Mouse (Mus musculus) midbrain, embryonic 15.5 days (tissue): ENCODE measurements at regions not wholly inside any gene's neighbourhood (a gene's known extent, or its start where the extent isn't known, plus 50 kb on each side); places are given as distances from the start of the nearest gene placed in this dataset.
A peak's percentile ranks its signal among the peaks of the same experiment; 100 is the strongest.

Experiments used
- ATAC-seq: fragments of 200-750 bp; cut with Nextera tagmentation; replicated peaks from 2 replicates; pipeline ENCODE4 v1.8.0; 2017; ENCODE audit warnings: moderate TSS enrichment
- H3K27ac ChIP-seq: fragments of 300-500 bp; sonication (generic); 2 replicates; pipeline ENCODE4 v1.5.1; 2015; ENCODE audit warnings: mild to moderate bottlenecking, inconsistent platforms
- H3K27me3 ChIP-seq: fragments of 300-500 bp; sonication (generic); replicated peaks from 2 replicates; pipeline ENCODE4 v1.6.1; 2015; ENCODE audit warnings: inconsistent platforms
- H3K36me3 ChIP-seq: fragments of 300-500 bp; sonication (generic); replicated peaks from 2 replicates; pipeline ENCODE4 v1.6.1; 2015; ENCODE audit warnings: inconsistent platforms
- H3K4me1 ChIP-seq: fragments of 300-500 bp; sonication (generic); 2 replicates; pipeline ENCODE4 v1.6.1; 2015; ENCODE audit warnings: inconsistent platforms
- H3K4me2 ChIP-seq: fragments of 300-500 bp; sonication (generic); 2 replicates; pipeline ENCODE4 v1.6.1; 2015; ENCODE audit warnings: inconsistent platforms, mild to moderate bottlenecking, moderate library complexity
- H3K4me3 ChIP-seq: fragments of 300-500 bp; sonication (generic); 2 replicates; pipeline ENCODE4 v1.5.1; 2015; ENCODE audit warnings: mild to moderate bottlenecking, inconsistent platforms
- H3K9ac ChIP-seq: fragments of 300-500 bp; sonication (generic); 2 replicates; pipeline ENCODE4 v1.6.1; 2015; ENCODE audit warnings: mild to moderate bottlenecking, inconsistent platforms
- H3K9me3 ChIP-seq: fragments of 300-500 bp; sonication (generic); 2 replicates; pipeline ENCODE4 v1.6.1; 2016; ENCODE audit warnings: inconsistent platforms
- WGBS: fragments of 180-500 bp; shearing (Covaris S2); methylation state at CpG from one replicate; pipeline ENCODE4 v1.1.7; 2015; ENCODE audit warnings: mixed read lengths; 5-methylcytosine and 5-hydroxymethylcytosine counted together

DNA sequence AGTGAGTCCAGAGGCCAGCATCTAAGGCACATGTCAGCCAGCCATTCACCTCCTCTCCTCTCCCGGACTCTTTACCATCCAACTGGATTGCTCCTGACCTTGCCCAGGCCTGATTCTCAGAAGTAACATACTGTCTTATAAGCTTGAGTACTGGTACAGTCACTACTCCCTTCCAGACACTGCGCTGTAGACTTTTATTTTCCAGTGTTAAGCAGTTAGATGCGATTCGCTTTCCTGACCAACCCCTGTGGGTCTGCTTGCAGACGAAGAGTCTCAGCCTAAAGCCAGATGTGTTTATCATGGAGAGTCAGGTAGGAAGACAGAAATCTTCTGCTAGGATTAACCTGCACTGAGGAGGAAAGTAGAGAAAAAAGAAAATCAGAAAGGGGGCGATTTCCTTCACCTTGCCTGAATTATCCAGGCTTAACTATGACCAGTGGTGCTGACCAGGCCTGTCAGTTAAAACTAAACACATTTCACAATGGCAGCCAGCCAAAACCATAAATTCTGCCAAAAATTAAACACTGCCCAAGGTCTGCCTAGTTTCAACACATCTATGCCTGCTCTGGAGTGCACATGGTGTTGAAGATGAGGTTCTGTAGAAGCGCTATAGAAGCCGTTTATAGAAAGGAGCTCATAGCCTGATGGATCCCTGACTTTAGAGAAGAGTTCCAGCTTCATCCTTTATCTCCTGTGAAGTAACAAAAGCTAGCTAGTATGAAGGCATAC, 199.5 kb upstream of the Mctp2 start:
- no peak overlapping the region for H3K27ac ChIP-seq
- no peak overlapping the region for H3K4me2 ChIP-seq
- H3K4me3 ChIP-seq, result no peak overlapping the region
- H3K9ac ChIP-seq, result no peak overlapping the region
- H3K4me1 ChIP-seq, result no peaks in the 10 kb centered on the region
- H3K27me3 ChIP-seq, result no peaks in the 10 kb centered on the region
- WGBS, result 90% methylated on average over 8 of the region's 8 CpGs
- ATAC-seq, result no peak
- H3K36me3 ChIP-seq, result no peaks in the 10 kb centered on the region
- no peaks in the 10 kb centered on the region for H3K9me3 ChIP-seq

DNA sequence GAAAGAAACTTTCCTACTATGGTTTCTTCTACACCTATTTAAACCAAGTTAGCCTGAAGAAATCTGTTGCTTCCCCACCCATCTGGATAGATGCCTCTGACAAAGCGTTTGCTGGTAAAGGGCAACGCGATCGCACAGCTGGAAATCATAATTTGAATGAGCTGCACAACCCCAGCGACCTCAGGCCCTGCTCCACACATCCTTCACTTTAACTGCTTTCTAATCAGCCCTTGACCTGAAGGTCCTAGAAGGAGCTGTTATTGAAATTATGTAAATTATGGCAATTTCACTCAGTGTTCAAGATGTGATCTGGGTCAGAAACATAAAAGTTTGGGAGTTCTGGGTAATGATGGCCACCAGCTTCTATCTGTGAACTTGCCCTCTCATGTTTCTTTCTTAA, 201.5 kb upstream of the Mctp2 start:
- WGBS, result 47% methylated on average over 5 of the region's 5 CpGs
- Histone ChIP-seq H3K4me3 (no peak overlapping the region), H3K4me1 (no peaks in the 10 kb centered on the region), H3K27me3 (no peaks in the 10 kb centered on the region), H3K9ac (no peak overlapping the region), H3K36me3 (no peaks in the 10 kb centered on the region), H3K4me2 (no peak overlapping the region), H3K9me3 (no peaks in the 10 kb centered on the region), H3K27ac (no peak overlapping the region)
- ATAC-seq, result no peak

DNA sequence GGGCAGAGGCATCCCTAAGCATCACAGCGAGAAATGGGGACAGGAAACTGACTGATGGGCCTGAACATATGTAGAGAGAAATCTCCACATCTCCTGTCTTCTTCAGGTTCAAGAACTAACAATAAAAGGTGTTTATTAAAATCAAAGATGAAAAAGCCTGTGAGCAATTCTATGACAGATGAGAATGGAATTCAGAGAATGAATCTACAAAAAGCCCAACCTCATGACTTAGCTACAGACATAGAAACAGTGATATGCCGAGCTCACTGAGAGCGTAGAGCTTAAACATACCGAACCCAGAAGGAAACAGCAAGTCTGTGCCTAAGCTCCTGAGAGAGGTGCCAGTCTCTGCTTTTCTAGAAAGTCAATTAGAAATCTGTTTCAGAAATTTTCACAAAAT, 203.7 kb upstream of the Mctp2 start:
- ATAC-seq, result no peak
- 90% methylated on average over 4 of the region's 4 CpGs for WGBS
- Histone ChIP-seq H3K4me2 (no peak overlapping the region), H3K9ac (no peak overlapping the region), H3K27me3 (no peaks in the 10 kb centered on the region), H3K9me3 (no peaks in the 10 kb centered on the region), H3K27ac (no peak overlapping the region), H3K4me3 (no peak overlapping the region), H3K36me3 (no peaks in the 10 kb centered on the region), H3K4me1 (no peaks in the 10 kb centered on the region)

DNA sequence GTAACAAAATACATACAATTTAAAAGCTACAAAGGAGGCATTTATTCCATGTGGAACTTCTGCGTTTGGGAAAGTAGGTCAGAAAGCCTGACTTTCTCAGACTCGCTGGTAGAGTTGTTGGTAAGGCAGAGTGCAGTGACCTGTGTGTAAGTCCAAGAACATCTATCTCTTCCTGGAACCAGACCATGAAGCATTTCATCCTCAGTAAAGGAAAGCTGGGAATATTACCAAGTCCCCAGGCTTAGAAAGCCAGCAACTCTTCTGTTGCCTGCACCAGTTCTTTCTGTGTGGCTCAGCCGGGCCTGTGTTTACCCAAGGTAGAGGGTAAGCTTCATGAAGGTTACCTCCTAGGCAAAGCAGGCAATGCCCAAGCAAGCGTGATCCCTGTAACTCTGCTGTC, 207.0 kb upstream of the Mctp2 start:
- H3K9ac ChIP-seq, result no peak overlapping the region
- H3K9me3 ChIP-seq, result no peaks in the 10 kb centered on the region
- no peak overlapping the region for H3K27ac ChIP-seq
- no peak for ATAC-seq
- H3K4me2 ChIP-seq, result no peak overlapping the region
- no peaks in the 10 kb centered on the region for H3K4me1 ChIP-seq
- no peaks in the 10 kb centered on the region for H3K36me3 ChIP-seq
- no peaks in the 10 kb centered on the region for H3K27me3 ChIP-seq
- no peak overlapping the region for H3K4me3 ChIP-seq
- WGBS, result 88% methylated on average over 4 of the region's 4 CpGs

DNA sequence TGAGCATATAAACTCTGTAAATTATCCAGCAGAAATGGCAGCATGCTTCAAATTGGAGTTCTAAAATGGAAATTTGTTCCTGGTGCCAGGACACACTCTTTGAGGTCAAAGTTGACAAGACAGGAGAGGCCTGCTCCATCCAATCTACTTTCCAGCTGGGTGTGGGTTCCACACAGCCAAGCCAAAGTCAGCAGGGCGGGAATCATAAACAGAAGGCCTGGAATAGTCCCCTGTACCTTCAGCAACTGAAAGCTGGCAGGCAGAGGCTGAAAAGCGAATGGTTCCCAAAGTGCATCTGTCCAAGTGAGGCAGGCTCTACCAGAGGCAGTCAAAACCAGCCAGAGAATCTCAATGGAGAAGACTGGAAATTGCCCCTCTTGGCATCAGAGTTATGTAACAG, 208.4 kb upstream of the Mctp2 start:
- H3K36me3 ChIP-seq, result no peaks in the 10 kb centered on the region
- H3K27me3 ChIP-seq, result no peaks in the 10 kb centered on the region
- no peaks in the 10 kb centered on the region for H3K9me3 ChIP-seq
- no peak overlapping the region for H3K27ac ChIP-seq
- 90% methylated on average over 2 of the region's 2 CpGs for WGBS
- H3K4me2 ChIP-seq, result no peak overlapping the region
- no peak for ATAC-seq
- no peak overlapping the region for H3K4me3 ChIP-seq
- H3K9ac ChIP-seq, result no peak overlapping the region
- no peaks in the 10 kb centered on the region for H3K4me1 ChIP-seq

DNA sequence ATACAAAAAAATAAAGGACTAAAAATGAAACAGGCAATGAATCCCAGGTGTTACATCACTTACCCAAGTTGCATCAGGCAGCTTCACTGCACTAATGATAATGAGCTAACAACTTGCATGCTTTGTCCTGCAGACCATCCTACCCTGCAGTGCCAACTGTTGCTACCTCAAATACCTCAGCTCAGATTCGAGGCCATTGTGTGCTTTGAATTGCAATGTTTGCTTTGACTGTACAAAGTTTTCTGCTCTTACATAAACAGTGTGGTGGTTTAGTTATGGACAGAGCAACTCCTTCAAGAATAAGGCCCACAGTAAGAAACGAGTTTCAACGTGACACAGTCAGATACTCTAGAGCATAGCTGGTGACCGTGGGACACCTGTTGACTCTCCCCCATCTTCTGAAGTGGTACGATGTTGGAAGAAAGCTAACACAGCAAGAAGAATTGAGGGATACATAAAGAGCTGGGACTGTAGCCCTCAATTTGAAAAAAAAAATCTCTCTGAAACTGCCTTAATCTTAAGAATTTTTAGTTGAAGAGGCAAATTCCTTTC, 212.1 kb upstream of the Mctp2 start:
- WGBS, result 47% methylated on average over 5 of the region's 5 CpGs
- H3K27ac ChIP-seq, result no peak overlapping the region
- no peak for ATAC-seq

DNA sequence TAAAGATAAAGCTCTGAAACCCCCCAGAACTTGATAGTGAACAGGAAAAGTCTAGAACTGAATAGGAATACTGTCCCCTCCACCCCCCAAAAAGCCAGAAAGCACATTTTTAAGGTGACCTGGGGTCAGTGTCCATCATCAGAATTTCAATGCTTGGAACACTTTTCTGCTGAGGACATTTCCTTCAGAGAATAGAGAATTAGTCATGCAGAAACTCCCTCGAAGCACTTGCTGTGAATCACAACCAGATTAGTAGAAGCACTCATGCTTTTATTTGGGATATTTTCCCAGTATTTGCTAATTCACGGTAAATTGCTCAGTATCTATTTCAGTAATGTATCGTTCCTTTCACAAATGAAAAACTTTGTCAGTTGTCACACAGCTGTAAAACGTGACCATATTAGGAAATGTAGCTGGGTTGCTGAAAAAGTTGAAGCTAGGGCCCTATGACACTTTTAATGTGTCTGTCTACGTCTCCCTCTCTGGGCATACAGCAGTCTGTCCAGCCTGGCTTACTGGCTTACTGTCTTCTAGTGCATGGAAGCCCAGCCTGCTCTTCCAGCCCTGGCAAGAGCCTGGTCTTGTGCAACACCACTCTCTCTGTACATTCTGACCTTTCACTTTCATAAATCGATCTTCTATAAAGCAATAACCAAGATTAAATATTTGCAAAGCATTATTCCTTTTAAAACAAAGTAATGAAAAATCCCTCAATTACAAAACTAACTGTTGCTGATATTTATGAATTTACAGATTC, 213.1 kb upstream of the Mctp2 start:
- Histone ChIP-seq H3K36me3 (no peaks in the 10 kb centered on the region), H3K4me2 (no peak overlapping the region), H3K4me1 (no peaks in the 10 kb centered on the region), H3K9ac (no peak overlapping the region), H3K27ac (no peak overlapping the region), H3K4me3 (no peak overlapping the region), H3K9me3 (no peaks in the 10 kb centered on the region), H3K27me3 (no peaks in the 10 kb centered on the region)
- WGBS, result 23% methylated on average over 6 of the region's 6 CpGs
- ATAC-seq, result no peak

More for the DNA sequence above, 212.1 kb upstream of the Mctp2 start:
- Histone ChIP-seq H3K9ac (no peak overlapping the region), H3K27me3 (no peaks in the 10 kb centered on the region), H3K9me3 (no peaks in the 10 kb centered on the region), H3K4me2 (no peak overlapping the region), H3K4me1 (no peaks in the 10 kb centered on the region), H3K4me3 (no peak overlapping the region), H3K36me3 (no peaks in the 10 kb centered on the region)

DNA sequence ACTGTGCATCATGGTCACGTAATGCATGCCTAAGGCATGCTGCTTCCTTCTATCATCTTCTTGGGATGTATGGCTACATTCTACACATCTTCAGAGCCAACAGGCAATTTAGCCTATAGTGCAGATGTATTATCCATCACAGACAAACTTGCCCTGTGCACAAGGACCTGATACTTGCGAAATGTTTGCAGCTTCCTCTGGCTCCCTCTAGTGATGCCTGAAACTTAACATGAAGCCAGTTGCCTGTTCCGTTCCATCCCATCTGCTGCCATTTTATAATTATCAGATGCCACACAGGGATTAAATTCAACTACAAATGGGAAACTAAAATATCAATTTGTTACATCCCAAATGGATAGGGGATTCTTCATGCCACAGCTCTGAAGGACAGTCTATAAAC, 222.5 kb upstream of the Mctp2 start:
- H3K4me3 ChIP-seq, result no peak overlapping the region
- no peak overlapping the region for H3K4me2 ChIP-seq
- no peaks in the 10 kb centered on the region for H3K4me1 ChIP-seq
- H3K9me3 ChIP-seq, result no peaks in the 10 kb centered on the region
- ATAC-seq, result no peak
- no peak overlapping the region for H3K9ac ChIP-seq
- WGBS, result 83% methylated on average over 3 of the region's 3 CpGs
- no peaks in the 10 kb centered on the region for H3K27me3 ChIP-seq
- H3K27ac ChIP-seq, result no peak overlapping the region
- no peaks in the 10 kb centered on the region for H3K36me3 ChIP-seq

DNA sequence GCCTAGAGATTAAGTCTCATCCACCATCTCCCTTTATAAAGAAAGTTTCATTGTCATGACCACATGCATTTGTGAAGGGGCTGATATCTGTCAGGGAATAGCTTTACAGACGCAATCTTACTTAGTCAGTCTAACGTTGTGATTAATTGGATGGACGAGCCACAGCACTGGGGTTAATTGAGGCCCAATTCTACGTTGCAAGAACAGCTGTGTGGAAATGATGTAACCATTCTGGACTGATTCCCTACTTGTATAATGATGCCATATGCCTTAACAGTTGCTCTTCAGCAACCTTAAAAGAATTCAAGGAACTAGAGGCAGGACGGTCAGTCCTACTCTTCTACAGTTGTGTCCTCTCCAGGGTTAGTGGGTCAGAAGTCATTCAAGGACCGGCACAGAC, 231.9 kb upstream of the Mctp2 start:
- ATAC-seq, result no peak
- Histone ChIP-seq H3K9me3 (no peaks in the 10 kb centered on the region), H3K9ac (no peak overlapping the region), H3K27ac (no peak overlapping the region), H3K4me1 (peaks cover 15% of the 10 kb centered on the region), H3K27me3 (no peaks in the 10 kb centered on the region), H3K4me3 (no peak overlapping the region), H3K36me3 (no peaks in the 10 kb centered on the region), H3K4me2 (no peak overlapping the region)
- 82% methylated on average over 6 of the region's 6 CpGs for WGBS

DNA sequence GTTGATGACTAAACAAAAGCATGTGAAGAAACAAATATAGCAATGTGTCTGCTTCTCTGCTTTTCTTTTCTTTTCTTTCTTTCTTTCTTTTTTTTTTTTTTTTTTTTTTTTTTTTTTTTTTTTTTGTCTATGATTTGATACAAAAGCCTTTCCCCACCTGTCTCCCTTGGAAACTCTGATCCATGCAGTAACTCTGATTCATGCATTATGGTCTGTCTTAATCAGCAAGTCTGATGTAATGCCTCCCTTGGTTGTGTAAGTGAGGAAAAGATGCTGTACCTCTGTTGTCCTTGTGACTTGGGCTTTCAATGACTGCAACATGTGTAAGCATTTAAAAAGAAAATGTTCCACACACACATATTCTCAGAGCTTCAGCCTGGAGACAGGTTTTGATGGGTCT, 233.5 kb upstream of the Mctp2 start:
- H3K9me3 ChIP-seq, result no peaks in the 10 kb centered on the region
- no peak overlapping the region for H3K27ac ChIP-seq
- H3K9ac ChIP-seq, result no peak overlapping the region
- peaks cover 19% of the 10 kb centered on the region for H3K4me1 ChIP-seq
- H3K4me3 ChIP-seq, result no peak overlapping the region
- H3K27me3 ChIP-seq, result no peaks in the 10 kb centered on the region
- no peak for ATAC-seq
- no peaks in the 10 kb centered on the region for H3K36me3 ChIP-seq
- no peak overlapping the region for H3K4me2 ChIP-seq

DNA sequence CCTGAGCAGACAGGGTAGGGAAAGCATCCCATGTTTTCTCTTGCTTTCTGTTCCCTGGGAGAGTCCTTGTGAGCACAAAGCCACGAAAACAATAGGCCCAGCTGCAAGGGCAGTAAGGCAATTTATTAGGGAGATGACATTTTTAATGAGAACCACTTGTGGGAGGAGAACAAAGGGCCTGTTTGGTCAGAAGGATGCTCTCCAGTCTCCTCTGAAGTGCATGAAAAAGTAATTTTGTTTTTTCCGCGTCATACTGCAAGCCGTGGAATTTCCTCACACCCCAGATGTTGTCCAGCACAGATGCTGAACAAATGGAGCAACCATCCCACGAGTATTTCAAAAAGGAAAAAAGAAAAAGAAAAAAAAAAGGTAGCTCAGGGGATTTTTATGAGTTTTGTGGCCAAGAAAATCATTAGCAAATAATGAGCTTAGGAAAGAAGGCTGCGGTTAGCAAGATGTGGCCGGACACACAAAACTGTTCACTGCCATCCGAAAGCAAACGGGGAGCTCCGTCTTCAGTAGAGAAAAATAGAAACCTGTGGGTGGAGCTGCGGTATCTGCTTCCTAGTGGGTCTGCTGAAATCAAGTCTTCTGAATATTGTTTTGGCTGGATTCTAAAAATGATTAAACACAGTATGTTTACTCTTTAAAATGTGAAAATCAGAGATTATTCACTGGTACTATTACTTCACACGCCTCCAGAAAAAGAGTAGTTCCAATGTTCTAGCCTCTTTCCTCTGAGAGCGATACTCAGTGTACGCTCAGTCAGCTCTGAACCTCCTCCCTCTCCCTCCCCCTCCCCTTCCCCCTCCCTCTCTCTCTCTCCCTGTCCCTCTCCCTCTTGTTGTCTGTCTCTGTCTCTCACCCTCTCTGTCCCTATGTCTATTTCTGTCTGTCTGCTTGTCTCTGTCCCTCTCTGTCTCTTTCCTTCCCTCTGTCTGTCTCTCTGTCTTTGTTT, 235.4 kb upstream of the Mctp2 start:
- no peak; the same call in 1 of the 2 replicates for ATAC-seq
- peaks cover 19% of the 10 kb centered on the region for H3K4me1 ChIP-seq
- 0 out of 2 replicates have a peak overlapping the region, but pooled peaks have one; percentile 23 for H3K27ac ChIP-seq
- H3K36me3 ChIP-seq, result no peaks in the 10 kb centered on the region
- H3K4me2 ChIP-seq, result no peak overlapping the region
- 33% methylated on average over 14 of the region's 14 CpGs for WGBS
- no peak overlapping the region for H3K9ac ChIP-seq
- H3K4me3 ChIP-seq, result no peak overlapping the region
- H3K9me3 ChIP-seq, result no peaks in the 10 kb centered on the region
- no peaks in the 10 kb centered on the region for H3K27me3 ChIP-seq

DNA sequence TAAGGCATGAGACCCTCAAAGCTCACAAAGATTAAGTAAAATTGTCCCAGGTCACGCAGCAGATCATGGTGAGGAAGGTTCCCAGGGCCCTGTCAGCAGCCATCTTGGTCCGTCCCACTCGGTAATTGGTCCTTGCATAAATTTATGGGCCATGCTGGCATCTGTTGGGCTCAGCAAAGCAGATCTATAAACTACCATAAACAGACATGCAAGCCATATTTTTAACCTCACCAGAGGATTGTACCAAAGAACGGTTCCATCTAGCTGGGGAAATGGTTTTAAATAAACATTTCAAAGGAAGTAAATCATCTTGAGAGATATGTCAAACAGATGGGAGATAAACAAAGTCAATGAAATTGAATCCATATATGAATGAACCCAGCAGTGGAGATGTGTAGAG, 237.1 kb upstream of the Mctp2 start:
- WGBS, result 77% methylated on average over 4 of the region's 4 CpGs
- no peaks in the 10 kb centered on the region for H3K36me3 ChIP-seq
- H3K4me1 ChIP-seq, result peaks cover 19% of the 10 kb centered on the region
- no peaks in the 10 kb centered on the region for H3K9me3 ChIP-seq
- no peak overlapping the region for H3K4me2 ChIP-seq
- H3K27me3 ChIP-seq, result no peaks in the 10 kb centered on the region
- no peak overlapping the region for H3K9ac ChIP-seq
- no peak overlapping the region for H3K27ac ChIP-seq
- no peak overlapping the region for H3K4me3 ChIP-seq
- ATAC-seq, result no peak
